Mouse (Mus musculus): ENCODE measurements around the gene Grip1.

DNA sequence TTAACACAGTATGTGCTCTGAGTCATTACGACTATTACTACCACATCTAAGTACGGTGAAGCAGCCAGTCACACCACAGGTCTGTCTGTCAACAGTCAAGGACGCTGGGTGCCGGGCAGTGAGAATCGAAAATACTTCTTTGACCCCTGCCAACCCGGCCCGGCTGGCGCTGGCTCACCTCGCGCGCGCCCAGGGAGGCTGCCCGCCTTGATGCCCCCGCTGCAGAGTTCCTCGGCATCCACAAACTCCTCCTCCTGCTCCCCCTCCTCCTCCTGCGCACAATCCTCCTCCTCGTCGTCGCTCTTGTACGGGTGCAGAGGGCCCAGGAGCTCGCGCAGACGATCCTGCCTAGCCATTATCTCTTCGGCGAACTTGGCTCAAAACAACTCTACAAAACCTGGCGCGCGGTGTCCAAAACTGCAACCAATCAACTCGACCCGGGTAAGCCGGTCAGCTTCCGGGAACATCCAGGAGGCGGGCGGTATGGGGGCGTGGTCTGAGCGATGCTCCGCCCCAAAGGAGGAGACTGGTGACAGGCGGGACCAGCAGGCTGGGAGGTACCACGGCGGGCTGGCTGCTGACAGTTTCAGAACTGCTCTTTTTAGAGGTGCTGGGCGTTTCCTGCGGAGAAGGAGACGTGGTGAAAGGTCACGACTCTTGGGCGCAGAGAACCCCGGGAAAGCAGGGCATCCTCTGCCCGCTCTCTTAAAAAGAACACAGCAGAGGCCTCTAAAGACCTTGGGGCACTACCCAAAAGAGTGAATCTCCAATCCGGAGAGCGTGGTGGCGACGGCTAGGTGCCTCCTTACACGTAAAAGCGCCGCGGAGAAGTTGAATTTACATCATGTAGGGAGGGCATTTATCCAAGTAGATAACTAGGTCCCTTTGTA lies 659.1 kb downstream of the Grip1 start, which contains the start of gene Helb:
- TF ChIP-seq EP300 (IDR thresholded peaks at IDR 0.05; ENCODE audit: insufficient read depth, low read depth, low read length) = 0 out of 2 replicates have a peak, but pooled peaks have one; percentile 50
- no peak for TF ChIP-seq CTCF (IDR thresholded peaks at IDR 0.05)
